Mouse (Mus musculus): ENCODE measurements at regions not wholly inside any gene's neighbourhood (a gene's known extent, or its start where the extent isn't known, plus 50 kb on each side); places are given as distances from the start of the nearest gene placed in this dataset.

DNA sequence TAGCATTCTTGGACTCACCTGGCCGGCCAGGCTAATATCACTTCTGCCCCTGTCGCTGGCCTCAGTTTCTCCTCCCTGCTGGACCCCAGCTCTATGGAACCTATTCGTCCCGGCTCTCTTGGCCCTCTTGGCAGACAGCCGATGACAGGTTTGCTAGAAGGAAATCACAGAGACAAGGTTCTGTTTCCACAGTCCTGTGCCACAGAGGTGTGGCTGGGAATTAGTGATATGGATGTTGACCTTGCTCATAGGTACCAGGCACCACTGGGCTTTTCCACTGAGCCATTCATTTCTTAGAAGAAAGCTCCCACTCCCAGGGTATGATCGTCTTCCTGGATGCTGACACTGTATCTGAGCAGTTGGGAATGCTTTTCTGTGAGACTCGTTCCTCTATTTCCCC lies 305.5 kb downstream of the Irs2 start:
- TF ChIP-seq CTCF (IDR thresholded peaks at IDR 0.05; ENCODE audit: borderline replicate concordance, control insufficient read depth, extremely low read depth, insufficient read depth, low read length, poor library complexity) (no peak), POLR2A (IDR thresholded peaks at IDR 0.05; ENCODE audit: control insufficient read depth, extremely low read depth, insufficient read depth, low read length, poor library complexity) (no peak)
